Mouse (Mus musculus) small intestine, adult 2 months (tissue): ENCODE measurements around the gene Rpusd4.

Source experiments
- CTCF ChIP-seq: fragments of 200-500 bp; IDR thresholded peaks from 2 replicates; pipeline ENCODE4 v1.5.1; 2012; ENCODE audit warnings: low read depth, mild to moderate bottlenecking, control low read depth, inconsistent platforms, low read length, moderate library complexity, mixed read lengths; ENCODE audit not compliant: insufficient replicate concordance, insufficient read length; ENCODE audit errors: extremely low read depth
- POLR2A ChIP-seq: fragments of 200-500 bp; IDR thresholded peaks from 2 replicates; pipeline ENCODE4 v1.6.1; 2012; ENCODE audit warnings: low read depth, mild to moderate bottlenecking, control low read depth, inconsistent platforms, low read length, moderate library complexity

- TF ChIP-seq POLR2A = no peak
- TF ChIP-seq CTCF = no peak
Measured at GRCm38 (mm10) chr9:35283415-35284069, 15.9 kb downstream of the Rpusd4 start.
